Mouse (Mus musculus) induced T-regulatory cell, adult 2 months (primary cell): ENCODE data around the gene Mphosph8.
A peak's percentile ranks its signal among the peaks of the same experiment; 100 is the strongest.

ENCODE experiments used
- DNase-seq: peaks from one replicate; pipeline ENCODE4 v3.0.0-alpha.2; 2012; ENCODE audit warnings: low read depth

Mphosph8 gene

DNA sequence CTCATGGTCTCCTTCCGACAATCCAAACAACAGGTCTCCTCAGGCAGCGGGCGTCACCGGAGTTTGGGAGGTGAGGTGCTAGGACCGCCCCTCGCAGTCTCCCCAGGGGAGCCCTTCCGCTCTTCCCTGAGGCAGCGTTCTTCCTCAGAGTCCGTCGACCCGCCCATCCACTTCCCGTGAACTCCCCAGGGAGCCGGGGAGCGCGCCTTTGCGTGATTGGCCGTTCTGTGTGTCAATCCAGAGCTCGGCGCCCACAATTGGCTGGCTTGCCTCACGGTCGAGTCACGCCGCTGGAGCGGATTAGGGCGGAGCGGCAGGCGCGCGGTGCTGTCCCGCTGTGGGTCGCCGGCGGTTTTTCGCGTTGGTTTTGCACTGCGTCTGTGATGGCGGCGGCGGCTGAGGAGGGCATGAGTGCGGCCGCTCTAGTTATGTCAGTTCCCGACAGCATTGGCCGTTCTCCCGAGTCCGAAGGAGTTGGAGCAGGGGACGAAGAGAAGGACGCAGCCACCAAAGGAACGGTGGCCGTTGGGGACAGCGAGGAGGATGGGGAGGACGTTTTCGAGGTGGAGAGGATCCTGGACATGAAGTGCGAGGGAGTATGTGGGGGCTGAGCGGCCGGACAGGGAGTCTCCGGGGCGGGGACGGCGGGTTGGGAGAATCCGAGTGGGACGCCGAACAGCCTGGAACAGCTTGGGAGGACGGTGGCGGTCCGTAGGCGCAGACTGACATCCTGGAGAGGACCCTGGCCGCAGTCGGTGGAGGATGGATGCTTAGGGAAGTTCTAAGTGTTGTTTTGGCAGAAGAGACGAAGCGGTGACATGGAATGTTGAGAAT, at the start of gene Mphosph8:
Gene Mphosph8 (plus strand): TSS at position 280 of the 834 bp plus-strand sequence.
- peak; percentile 100 for DNase-seq

DNA sequence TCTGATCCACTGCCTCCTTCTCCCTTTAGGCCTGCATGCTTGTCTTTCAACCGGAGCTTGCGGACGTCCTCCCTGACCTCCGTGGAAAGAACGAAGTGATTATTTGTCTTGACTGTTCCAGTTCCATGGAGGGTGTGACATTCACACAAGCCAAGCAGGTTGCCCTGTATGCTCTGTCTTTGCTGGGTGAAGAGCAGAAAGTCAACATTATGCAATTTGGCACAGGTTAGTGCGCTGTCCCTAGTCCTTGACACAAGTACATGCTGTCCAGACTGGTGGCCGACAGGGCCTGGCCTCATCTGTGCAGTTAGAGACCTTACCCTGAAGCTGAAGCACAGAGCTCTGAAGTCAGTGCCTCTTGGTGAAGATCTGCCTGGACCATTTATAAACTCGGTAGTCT, 47.6 kb upstream of the Mphosph8 start:
- no peak for DNase-seq

DNA sequence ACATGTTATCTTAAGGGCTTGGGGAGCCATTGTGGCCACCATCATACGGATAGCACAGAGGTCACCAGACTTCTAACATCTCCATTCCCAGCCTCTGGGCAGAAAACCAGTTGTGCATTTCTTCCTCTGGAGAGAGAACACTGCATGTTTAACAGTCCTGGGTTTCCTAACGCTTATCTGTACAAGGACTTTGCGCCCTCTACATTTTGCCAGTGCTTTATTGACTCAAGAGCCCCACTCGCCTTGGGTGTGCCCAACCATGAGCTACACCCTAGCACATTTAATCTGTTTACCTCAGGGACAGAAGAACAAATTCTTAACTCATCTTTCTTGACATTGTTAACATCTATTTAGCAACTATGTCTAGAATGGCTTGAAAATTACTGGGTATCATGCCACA, 41.8 kb upstream of the Mphosph8 start:
- DNase-seq = no peak

DNA sequence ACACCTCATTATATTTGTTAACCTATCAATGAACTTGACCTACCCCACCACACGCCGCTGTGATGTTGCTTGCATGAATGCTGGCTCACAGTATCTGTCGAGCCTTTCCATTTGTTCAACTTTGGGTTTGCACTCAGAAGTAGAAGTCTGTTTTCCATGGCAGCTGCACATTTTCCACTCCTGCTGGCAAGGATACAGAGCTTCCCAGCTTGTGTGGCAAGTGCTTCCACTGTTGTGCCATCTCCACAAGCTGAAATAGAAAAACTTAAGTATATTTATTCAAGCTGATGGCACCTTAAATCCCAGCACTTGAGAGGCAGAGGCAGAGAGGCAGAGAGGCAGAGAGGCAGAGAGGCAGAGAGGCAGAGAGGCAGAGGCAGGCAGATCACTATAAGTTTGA, 39.7 kb upstream of the Mphosph8 start:
- DNase-seq = no peak

DNA sequence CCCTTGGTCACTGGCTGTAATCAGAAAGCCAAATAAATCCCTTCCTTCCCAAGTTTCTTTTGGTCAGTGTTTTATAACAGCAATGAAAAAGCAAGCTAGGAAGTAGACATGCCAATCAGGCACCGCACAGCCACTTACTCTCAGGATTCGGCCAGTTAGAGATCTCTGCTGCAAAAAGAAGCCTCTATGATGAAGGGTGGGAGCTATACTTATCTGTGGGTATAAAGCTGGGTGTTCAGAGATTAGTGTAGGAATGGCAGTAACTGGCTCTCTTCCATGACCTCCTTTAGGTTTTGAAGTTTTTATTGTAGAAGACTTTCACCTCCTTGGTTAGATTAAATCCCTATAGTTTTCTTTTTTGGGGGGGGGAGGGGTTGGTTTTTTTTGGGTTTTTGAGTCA, 36.9 kb upstream of the Mphosph8 start:
- DNase-seq = no peak

DNA sequence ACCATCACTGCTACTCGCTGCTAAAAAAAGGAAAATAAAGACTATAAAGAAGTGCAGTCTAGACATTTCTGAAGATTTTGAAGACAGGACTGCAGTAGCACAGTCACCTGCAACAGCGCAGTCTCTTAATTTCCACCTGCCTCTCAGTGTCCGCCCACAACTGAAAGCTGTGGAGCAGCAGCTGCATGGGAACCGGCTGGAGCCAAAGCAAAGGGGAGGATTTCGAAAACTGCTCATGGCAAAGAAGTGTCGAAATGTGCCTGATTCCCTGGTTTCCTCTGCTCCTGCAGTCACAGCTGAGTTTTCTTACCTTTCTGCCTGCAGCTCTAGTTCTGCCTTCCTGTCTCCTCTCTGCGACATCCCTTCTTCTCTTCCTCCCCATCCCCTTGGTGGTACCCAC, 20.8 kb upstream of the Mphosph8 start:
- DNase-seq = no peak

DNA sequence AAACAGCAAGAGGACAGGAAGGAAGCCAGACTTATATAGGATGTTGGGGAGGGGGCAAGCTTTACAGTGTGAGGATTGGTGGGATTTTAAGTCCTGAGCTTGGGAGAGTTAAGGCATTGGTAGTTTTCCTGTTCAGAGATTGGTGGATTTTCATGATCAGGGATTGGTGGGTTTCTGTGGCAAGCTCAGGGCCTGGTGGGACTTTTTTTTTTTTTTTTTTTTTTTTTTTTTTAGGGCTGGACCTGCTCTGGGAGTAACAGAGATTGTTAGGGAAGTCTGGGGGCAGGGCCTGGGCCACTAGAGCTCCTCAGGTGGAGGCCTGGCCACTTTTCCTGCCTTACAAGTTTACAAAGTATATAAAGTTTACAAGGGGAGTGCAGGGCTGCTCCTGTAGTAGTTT, 18.6 kb upstream of the Mphosph8 start:
- DNase-seq = no peak

DNA sequence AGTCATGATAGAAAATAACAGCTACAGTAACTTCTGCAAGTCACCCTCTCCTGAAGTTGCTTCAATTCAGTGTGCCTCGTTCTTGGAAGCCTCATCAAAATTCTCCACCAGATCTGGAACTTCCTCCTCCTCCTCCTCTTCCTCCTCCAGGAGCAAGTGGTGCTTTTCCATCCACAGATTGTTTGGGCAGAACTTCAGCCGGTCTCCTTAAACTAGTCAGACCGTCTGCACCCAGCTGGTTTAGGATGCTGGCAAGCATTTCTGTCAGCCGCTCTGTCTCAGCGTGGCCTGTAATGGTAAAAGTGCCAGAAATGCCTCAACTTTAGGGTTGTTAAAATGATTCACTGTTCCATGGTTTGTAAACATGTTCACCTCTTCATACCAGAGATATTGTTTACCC, 2.4 kb upstream of the Mphosph8 start:
- no peak for DNase-seq

DNA sequence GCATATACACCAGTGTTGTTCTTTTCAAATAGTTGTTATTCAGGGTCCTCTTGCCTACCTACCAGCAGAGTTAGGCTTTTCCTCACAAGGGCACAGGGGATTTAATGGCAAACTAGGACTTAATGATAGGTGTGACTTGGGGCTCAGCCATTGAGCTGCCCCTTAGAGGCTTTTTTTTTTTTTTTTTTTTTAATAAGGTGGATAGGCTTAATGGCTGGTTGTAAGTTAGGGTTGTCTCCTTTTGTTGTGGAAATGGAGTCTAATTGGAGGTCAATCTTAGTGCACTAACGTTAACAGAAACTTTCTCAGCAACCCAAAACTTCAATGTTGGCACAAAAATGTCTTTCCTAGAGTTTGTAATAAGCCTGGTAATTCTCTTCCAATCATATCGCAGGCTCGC, 1.1 kb upstream of the Mphosph8 start:
- no peak for DNase-seq

DNA sequence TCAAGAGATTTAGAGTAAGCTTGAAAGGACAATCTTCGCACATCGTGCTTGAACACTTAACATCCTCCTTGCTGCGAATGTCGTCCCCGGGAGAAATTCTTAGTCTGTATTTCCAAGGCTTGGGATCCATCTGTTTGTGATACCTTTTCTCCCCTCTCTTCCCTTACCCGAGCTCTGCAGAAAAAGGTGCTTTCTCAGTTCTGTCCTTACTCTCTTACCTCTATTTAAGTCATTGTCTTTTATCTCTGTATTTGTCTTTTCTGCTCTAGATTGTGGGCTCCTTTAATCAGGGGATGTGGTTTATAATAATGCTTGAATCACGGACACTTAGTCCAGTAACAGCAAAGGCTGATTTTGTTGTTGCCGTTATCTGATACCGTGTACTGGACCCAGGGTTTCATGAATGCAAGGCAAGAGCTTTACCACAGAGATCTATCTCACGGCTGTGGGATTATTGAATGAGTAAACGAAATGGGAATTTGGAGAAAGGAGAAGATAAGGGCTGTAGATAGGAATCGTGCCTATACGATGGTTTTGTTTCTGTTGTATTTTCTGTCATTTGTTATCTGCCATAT, 1.1 kb downstream of the Mphosph8 start:
- peak; percentile 47 for DNase-seq

DNA sequence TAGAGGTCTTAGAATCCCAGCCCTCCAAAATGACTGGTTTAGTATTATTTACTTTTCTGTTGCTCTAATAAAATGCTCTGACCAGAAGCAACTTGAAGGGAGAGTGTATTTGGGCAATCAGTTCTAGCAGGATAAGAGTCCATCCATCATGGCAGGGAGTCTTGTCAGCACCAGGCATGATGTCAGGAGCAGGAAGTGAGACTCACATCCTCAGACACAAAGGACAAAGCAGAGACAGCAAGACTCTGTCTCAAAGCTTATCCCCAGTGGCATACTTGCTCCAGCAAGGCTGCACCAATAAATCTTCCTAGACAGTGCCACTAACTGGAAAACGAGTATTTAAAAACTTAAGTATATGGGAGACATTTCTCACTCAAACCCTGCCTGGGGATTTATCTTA, 17.4 kb downstream of the Mphosph8 start:
- DNase-seq = no peak

DNA sequence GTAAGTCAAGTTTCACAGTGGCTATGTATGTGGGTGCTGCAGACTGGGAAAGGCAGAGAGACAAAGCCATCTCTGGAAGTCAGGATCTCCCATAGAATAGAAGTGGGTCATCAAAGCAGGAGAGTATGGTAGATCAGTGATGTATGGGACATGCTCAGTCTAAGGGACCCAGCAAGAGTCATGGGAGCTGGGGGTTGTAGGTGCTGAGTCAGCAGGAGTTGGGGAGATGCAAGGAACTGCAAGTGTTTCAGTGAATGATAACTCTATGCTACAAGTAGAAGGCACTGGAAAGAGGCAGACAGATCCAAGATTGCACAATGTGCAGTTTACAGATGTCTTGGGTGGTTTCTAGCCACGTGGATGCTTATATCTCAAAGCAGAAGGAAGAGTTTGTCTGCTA, 21.1 kb downstream of the Mphosph8 start:
- no peak for DNase-seq

DNA sequence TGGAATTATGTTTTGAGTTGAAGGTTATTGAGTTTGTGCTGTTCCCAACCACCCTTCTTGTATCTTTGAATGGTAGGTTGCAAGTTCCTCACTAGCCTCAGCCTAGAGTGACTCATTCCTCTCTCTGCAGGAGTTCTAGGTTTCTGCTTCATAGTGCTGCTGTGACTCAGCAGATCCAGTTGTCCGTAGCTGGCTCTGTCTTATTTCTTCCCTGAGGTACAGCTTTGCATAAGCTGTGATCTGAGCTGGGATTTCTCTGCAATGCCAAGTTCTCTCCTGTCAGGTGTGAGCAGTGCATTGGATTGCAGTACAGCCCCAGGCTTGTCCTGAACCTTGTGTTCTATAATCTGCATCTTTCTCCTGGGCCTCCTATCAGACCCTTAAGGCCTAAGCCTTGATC, 21.7 kb downstream of the Mphosph8 start:
- no peak for DNase-seq

DNA sequence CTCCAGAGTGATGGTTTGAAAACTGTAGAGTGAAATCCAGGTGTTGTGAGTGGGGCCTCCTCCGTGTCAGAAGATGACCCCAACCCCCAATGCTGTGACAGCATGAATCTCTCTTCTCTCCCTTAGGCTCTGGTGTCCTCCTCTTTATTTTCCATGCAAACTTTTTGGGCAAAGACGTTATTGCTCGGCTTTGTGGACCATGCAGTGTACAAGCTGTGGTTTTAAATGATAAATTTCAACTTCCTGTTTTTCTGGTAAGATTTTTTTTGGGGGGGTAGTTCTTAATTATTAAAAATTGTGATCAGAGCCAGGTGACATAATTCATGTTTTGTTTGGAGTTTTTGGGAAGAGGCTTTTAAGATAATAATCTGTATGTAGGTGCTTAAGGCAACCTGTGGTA, 27.4 kb downstream of the Mphosph8 start:
- DNase-seq = no peak

DNA sequence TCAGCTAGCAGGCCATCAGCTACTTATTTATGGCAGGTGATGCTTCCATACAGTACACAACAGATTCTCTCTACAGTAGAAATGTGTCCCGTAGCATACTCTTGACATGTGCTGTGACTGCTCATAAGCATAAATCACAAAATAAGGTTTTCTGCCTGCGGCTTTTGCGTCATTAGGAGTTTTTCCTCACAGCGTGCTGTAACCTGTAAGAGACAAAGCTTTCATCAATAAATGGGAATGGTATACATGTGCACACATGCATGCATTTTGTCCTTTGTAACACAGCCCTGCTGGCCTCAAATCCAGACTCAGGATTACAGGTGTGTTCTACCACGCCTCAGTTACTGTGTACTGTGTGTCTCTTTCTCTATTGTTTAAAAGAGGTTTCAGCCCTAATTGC, 29.8 kb downstream of the Mphosph8 start:
- DNase-seq = no peak

DNA sequence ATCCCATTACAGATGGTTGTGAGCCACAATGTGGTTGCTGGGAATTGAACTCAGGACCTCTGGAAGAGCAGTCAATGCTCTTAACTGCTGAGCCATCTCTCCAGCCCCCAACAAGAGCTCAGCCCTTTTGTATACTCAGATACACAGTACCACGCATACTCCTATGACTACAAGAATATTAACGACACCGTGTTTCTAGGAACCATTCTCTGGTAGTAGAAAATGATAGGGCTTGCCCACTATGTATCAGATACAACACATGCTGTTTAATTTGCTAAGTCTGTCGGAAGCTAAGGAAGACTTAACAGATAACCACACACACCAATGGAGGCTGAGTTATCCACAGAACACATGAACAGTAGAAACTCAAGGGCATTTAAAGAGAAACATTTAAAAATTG, 34.6 kb downstream of the Mphosph8 start:
- no peak for DNase-seq

DNA sequence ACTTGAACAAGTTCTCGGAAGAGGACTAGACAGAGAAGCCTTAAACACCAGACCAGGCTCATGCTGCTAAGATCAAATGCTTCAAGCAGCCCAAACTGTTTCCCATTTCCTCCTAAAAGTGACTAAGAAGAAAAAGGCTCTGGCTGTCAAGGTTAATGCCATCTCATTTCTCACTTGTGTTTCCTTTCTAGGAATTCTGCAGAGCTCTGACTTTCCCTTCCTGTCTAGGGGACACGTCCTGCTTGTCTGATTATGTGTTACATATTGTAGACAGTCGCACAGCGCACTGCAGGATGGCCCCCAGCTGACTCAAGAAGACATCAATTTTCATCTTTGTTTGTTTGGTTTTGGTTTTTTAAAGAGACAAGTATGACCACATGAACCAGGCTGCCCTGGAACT, 37.6 kb downstream of the Mphosph8 start:
- DNase-seq = no peak

DNA sequence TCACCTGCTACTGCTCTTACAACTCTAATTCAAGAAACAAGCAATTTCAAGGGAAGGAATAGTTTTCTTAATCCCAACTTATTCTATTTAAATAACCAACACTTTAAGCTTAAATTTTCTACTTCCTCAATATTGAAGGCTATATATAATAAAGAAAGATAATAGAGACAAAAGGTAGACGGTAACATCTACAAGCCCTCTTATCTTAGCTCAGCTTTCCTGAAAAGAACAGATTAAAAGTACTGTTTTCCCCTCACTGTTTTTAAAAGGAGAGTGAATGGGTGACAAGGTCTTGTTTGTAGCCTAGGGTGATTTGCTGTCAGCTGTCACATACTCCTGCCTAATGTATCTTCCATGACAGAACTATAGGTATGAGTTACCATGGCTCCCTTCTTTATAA, 58.4 kb downstream of the Mphosph8 start:
- no peak for DNase-seq

DNA sequence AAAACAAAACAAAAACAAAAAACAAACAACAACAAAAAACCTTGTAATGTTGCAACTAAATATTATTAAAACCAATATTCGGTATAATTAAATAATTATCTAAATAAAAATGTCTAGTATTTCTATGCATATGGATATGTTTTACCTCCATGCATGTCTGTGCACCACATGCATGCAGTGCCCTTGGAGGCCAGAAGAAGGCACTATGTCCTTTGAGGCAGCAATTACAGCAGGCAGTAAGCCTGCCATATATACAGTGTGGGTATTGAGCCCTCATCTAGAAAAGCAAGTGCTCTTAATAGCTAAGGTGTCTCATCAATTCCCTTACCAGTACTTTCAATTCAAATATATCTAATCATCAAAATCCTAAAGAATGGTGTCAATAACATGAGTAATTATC, 72.1 kb downstream of the Mphosph8 start:
- DNase-seq = peak; percentile 26
